Mouse (Mus musculus): ENCODE measurements at regions not wholly inside any gene's neighbourhood (a gene's known extent, or its start where the extent isn't known, plus 50 kb on each side); places are given as distances from the start of the nearest gene placed in this dataset.
"Not testable (repeated sequence)": the region's sequence is repeated elsewhere in the genome, so short reads cannot be mapped to it uniquely, and the experiment has no call there.

DNA sequence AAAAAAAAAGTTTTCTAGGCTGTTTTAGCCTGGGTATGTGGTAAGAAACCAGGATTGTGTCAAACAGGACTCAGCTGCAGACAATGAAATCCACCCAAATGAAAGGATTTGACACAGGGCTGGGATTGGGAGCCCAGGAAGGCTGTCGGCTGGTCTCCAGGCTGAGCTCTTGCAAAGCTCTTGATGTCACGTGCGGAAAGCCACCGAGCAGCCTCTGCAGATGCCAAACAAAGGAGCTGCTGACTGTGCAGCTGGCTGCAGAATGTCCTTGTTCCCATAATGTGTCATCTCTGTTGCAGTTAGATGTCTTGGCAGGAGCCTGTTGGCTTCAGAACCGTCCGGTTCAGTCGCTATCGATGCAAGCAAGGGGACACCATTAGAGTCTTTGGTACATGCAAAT lies 56.1 kb downstream of the Bbs10 start:
- H3K9ac ChIP-seq: no peak overlapping the region
- no peak overlapping the region for H3K27ac ChIP-seq
- H3K4me2 ChIP-seq (replicated peaks): no peak overlapping the region
- 67% methylated on average over 8 of the region's 8 CpGs for WGBS
- no peak overlapping the region for H3K4me3 ChIP-seq
- H3K9me3 ChIP-seq: no peaks in the 10 kb centered on the region
- no peak for ATAC-seq (ENCODE audit: insufficient number of reproducible peaks, insufficient read depth, low FRiP score, low TSS enrichment)
- no peaks in the 10 kb centered on the region for H3K4me1 ChIP-seq
- H3K27me3 ChIP-seq: no peaks in the 10 kb centered on the region
- no peaks in the 10 kb centered on the region for H3K36me3 ChIP-seq

DNA sequence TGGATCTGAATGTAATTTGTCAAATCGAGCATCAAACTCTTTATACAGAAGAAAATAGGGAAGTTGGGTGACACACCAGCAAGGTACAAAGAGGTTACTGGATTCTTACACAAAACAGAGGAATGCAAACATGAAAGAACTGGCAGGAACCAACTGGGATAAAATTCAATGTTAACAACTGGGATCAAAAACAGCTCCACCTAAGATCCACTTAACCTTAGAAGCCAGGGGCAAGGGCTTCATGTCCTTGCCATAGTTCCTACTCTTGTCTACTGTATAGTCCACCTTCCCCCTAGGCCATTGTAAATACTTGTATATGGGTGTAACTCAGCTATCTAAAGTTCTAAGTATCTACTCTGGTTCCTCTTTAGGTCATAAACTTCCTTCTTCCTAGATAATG lies 59.9 kb downstream of the Bbs10 start:
- not testable (repeated sequence) for H3K9ac ChIP-seq; H3K36me3 ChIP-seq; H3K4me1 ChIP-seq; ATAC-seq (ENCODE audit: insufficient number of reproducible peaks, insufficient read depth, low FRiP score, low TSS enrichment); H3K27ac ChIP-seq; H3K9me3 ChIP-seq; H3K4me2 ChIP-seq (replicated peaks); H3K27me3 ChIP-seq; H3K4me3 ChIP-seq
- WGBS: 77% methylated on average over 1 of the region's 1 CpGs

- H3K4me2 ChIP-seq (replicated peaks): no peak overlapping the region
- no peaks in the 10 kb centered on the region for H3K9me3 ChIP-seq
- H3K4me1 ChIP-seq: peaks cover 14% of the 10 kb centered on the region
- H3K27ac ChIP-seq: no peak overlapping the region
- 87% methylated on average over 17 of the region's 18 CpGs for WGBS
- H3K4me3 ChIP-seq: no peak overlapping the region
- no peak for ATAC-seq (ENCODE audit: insufficient number of reproducible peaks, insufficient read depth, low FRiP score, low TSS enrichment)
- no peaks in the 10 kb centered on the region for H3K36me3 ChIP-seq
- no peak overlapping the region for H3K9ac ChIP-seq
- H3K27me3 ChIP-seq: no peaks in the 10 kb centered on the region
Observed at GRCm38 (mm10) chr10:111361749-111362435, 63.4 kb downstream of the Bbs10 start.

DNA sequence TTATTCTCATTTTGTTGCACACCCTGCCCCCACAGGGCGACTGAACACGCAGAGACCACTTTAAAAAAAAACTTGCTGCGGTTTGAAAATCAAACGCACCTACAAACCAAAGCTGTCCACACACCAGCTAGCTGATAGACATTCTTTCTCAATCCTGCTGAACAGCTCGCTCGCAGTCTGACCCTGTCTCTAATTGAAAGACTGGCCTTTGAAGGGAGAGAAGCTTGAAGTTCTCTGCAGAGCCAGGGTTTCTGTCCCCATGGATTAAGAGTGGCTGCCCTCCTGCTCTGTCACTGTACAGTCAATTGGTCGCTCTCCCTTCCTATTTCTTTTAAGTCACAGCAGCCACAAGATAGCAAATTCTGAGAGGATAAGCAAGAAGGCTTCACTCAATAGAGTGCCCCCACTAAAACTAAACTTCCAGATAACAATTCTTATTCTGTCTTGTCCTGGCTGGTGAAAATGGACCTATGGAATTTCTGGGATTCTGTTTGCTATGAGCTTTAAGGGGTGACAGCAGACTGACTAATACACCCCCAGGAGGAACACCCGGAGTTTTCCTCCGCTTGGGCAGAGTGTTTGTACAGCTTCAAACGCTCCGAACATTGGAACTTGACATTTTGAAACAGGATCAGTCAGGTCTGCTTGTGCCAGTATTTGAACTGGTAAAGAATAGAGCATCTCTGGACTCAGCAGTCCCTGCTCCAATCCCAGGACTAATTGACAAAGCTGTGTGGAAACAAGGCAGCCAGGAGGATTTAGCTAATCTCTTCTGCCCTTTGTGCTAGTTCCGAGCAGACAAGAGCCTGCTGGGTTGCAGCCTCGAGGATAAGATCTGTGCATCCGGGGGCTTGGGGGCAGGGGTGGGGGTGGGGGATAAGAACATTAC lies 65.5 kb downstream of the Bbs10 start:
- ATAC-seq (ENCODE audit: insufficient number of reproducible peaks, insufficient read depth, low FRiP score, low TSS enrichment): 0 out of 2 replicates have a peak, but pooled peaks have one; percentile 47
- no peak overlapping the region for H3K4me3 ChIP-seq
- no peak overlapping the region for H3K9ac ChIP-seq
- H3K27ac ChIP-seq: no peak overlapping the region
- no peak overlapping the region for H3K4me2 ChIP-seq (replicated peaks)
- 15% methylated on average over 14 of the region's 14 CpGs for WGBS
- H3K36me3 ChIP-seq: no peaks in the 10 kb centered on the region
- no peaks in the 10 kb centered on the region for H3K9me3 ChIP-seq
- no peaks in the 10 kb centered on the region for H3K27me3 ChIP-seq
- H3K4me1 ChIP-seq: peaks cover 14% of the 10 kb centered on the region

- no peak overlapping the region for H3K4me2 ChIP-seq (replicated peaks)
- H3K9ac ChIP-seq: no peak overlapping the region
- no peaks in the 10 kb centered on the region for H3K9me3 ChIP-seq
- H3K36me3 ChIP-seq: no peaks in the 10 kb centered on the region
- WGBS: 61% methylated on average over 5 of the region's 5 CpGs
- peaks cover 14% of the 10 kb centered on the region for H3K4me1 ChIP-seq
- ATAC-seq (ENCODE audit: insufficient number of reproducible peaks, insufficient read depth, low FRiP score, low TSS enrichment): no peak
- H3K27ac ChIP-seq: no peak overlapping the region
- H3K27me3 ChIP-seq: no peaks in the 10 kb centered on the region
- H3K4me3 ChIP-seq: no peak overlapping the region
Observed at GRCm38 (mm10) chr10:111365011-111365410, 66.5 kb downstream of the Bbs10 start.

DNA sequence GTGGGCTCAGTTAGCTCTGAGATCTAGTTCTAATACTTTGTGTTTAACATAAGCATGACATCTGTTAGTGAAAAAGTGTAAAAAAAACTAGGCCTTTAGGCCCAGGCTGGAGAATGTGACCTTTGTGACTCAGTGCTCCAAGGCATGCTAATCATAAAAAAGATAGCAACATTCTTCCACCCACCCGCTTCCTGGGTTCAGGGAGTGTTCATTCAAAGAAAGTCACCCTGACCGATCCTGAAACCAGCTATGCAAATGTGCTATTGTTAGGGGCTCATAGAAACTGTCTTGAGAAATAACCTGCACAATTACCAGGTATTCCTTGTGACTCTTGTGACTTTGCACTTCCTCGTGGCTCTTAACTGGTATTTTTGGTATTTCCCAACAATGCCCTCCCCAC lies 70.6 kb downstream of the Bbs10 start:
- H3K9me3 ChIP-seq; H3K4me3 ChIP-seq; ATAC-seq (ENCODE audit: insufficient number of reproducible peaks, insufficient read depth, low FRiP score, low TSS enrichment); H3K36me3 ChIP-seq; H3K4me2 ChIP-seq (replicated peaks); H3K9ac ChIP-seq; H3K4me1 ChIP-seq; H3K27me3 ChIP-seq; H3K27ac ChIP-seq: not testable (repeated sequence)
- WGBS: 76% methylated on average over 3 of the region's 3 CpGs

DNA sequence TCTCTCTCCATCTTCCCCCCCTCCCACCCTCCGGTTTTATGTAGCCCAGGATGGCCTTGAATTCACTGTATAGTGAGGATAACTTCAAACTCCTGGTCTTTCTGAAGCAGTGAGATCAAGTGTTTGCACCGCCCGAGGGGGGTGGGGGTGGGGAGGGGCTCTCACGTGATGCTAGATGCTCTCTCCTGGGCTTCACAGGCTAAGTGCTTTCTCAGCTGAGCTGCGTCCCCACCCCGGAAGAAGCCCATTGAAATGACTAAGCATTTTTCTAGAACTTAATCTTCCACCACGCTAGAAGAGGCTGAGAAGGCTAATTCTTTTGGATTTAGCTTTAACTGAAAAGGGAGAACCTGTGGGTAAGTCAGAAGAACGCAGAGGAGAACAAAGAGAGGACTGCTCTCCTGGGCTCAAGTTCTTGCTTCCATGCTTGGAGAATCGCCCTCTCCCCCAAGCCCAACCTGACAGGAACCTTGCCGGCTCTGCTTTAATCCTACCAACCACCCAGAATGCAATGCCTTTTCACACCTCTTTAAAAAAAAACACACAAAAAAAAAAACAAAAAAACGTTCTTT lies 79.7 kb downstream of the Bbs10 start:
- 0 out of 2 replicates have a peak, but pooled peaks cover 3% of the 10 kb centered on the region for H3K4me1 ChIP-seq
- no peak overlapping the region for H3K4me3 ChIP-seq
- no peaks in the 10 kb centered on the region for H3K36me3 ChIP-seq
- H3K27ac ChIP-seq: no peak overlapping the region
- H3K9ac ChIP-seq: no peak overlapping the region
- no peaks in the 10 kb centered on the region for H3K27me3 ChIP-seq
- H3K4me2 ChIP-seq (replicated peaks): no peak overlapping the region
- no peaks in the 10 kb centered on the region for H3K9me3 ChIP-seq
- no peak for ATAC-seq (ENCODE audit: insufficient number of reproducible peaks, insufficient read depth, low FRiP score, low TSS enrichment)
- 45% methylated on average over 11 of the region's 11 CpGs for WGBS

GRCm38 (mm10) chr10:111381689-111382088 lies 83.2 kb downstream of the Bbs10 start:
- Histone ChIP-seq H3K4me2 (replicated peaks) (no peak overlapping the region), H3K9ac (no peak overlapping the region), H3K4me1 (0 out of 2 replicates have a peak, but pooled peaks cover 3% of the 10 kb centered on the region), H3K27ac (no peak overlapping the region), H3K4me3 (no peak overlapping the region), H3K9me3 (no peaks in the 10 kb centered on the region), H3K36me3 (no peaks in the 10 kb centered on the region), H3K27me3 (no peaks in the 10 kb centered on the region)
- no peak for ATAC-seq (ENCODE audit: insufficient number of reproducible peaks, insufficient read depth, low FRiP score, low TSS enrichment)
- 71% methylated on average over 15 of the region's 15 CpGs for WGBS

DNA sequence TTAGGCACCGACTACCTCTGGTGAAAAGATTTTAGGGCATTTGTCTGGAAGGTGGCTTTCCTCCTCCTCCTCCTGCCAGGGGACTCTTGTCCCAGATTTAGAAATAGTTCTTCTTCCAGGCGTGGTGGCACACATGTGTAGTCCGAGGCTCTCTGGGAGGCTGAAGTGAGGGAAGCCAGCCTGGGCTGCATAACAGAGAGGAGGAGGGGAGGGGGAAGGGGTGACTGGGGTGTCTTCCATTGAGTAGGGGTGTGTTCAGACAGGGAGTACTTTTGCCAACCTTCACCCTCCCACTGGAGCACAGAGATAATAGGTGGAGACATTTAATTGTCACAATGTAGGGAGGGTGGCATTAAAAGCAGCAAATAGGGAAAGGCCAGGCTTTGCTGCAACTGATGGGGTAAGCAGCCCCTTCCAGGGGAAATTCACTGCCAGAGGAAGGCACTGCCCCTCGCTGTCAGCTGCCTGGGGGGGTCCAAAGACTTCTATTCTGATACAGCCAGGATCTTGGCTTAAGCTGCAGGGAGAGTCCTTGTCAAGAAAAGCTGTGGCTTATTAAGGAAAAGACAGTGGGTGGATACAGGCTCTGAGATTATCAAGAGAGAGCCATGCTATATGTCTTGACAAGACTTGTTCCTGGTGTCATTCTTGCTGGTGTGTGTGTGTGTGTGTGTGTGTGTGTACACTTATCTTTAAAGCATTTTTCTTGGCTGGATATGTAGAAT lies 83.9 kb downstream of the Bbs10 start:
- Histone ChIP-seq H3K4me1 (0 out of 2 replicates have a peak, but pooled peaks cover 3% of the 10 kb centered on the region), H3K27ac (no peak overlapping the region), H3K9me3 (no peaks in the 10 kb centered on the region), H3K9ac (no peak overlapping the region), H3K4me2 (replicated peaks) (no peak overlapping the region), H3K36me3 (no peaks in the 10 kb centered on the region), H3K27me3 (no peaks in the 10 kb centered on the region), H3K4me3 (no peak overlapping the region)
- no peak for ATAC-seq (ENCODE audit: insufficient number of reproducible peaks, insufficient read depth, low FRiP score, low TSS enrichment)
- WGBS: 36% methylated on average over 4 of the region's 4 CpGs

- ATAC-seq (ENCODE audit: insufficient number of reproducible peaks, insufficient read depth, low FRiP score, low TSS enrichment): no peak
- no peak overlapping the region for H3K4me2 ChIP-seq (replicated peaks)
- no peak overlapping the region for H3K4me3 ChIP-seq
- H3K9me3 ChIP-seq: no peaks in the 10 kb centered on the region
- no peaks in the 10 kb centered on the region for H3K36me3 ChIP-seq
- no peak overlapping the region for H3K27ac ChIP-seq
- 83% methylated on average over 9 of the region's 9 CpGs for WGBS
- H3K9ac ChIP-seq: no peak overlapping the region
- H3K27me3 ChIP-seq: no peaks in the 10 kb centered on the region
- H3K4me1 ChIP-seq: peaks cover 15% of the 10 kb centered on the region
Observed at GRCm38 (mm10) chr10:111385561-111385960, 87.1 kb downstream of the Bbs10 start.

DNA sequence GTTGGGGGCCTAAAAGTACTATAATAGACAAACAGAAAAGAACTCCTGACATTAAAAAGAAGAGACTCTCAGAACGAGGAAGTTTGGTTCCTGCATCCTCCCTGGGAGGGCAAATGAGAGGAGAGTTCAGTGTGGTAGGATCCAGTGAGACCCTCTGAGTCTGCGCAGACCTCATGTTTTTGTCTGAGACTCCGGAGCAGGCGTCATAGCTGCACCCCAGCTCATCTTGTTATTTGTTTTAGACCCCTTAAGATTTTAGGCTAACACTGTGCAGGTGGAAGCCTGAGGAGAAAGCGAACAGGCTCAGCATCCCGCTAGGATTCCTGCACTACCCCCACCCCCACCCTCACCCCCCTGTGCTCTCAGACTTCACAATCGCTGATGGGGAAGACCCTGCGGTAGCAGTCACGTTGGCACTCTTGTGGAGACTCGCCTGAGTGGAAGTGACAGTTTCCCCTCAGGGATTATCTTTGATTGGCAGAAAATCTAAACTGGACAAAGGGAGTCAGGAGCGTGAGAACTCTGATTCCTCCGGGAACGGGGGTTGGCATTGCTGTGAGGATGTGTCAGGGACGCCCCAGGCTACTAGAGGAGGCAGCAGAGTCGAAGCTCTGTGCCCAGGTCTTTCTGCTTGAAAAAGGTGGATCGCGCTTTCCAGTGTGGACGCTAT lies 85.0 kb upstream of the Nap1l1 start:
- ATAC-seq (ENCODE audit: insufficient number of reproducible peaks, insufficient read depth, low FRiP score, low TSS enrichment): no peak
- no peak overlapping the region for H3K4me3 ChIP-seq

More for the DNA sequence above, 85.0 kb upstream of the Nap1l1 start:
- Histone ChIP-seq H3K9me3 (no peaks in the 10 kb centered on the region), H3K27ac (no peak overlapping the region), H3K4me1 (peaks cover 12% of the 10 kb centered on the region), H3K27me3 (no peaks in the 10 kb centered on the region), H3K36me3 (no peaks in the 10 kb centered on the region), H3K9ac (no peak overlapping the region), H3K4me2 (replicated peaks) (peak overlapping the region; percentile 21)
- WGBS: 34% methylated on average over 18 of the region's 18 CpGs
